Mouse (Mus musculus): ENCODE data around the gene Csf3. TPM values are rescaled to one million over a fixed set of nuclear protein-coding genes. Genes with fewer than 3 reads are reported as not detected.

The Csf3 gene
- total and polyA plus RNA-seq, 3 experiments = 0.21 TPM; not detected in 2

- no peak overlapping the region for H3K4me2 ChIP-seq (ENCODE audit: insufficient read depth, low read depth, poor library complexity, severe bottlenecking)
- dilution Hi-C loops (cut with MboI; ENCODE audit: extremely low pct_ligation_motif_present, extremely low pct_unique_long_range_greater_than_20kb, low sequenced_read_pairs) = no loop called here
- H3K27ac ChIP-seq (ENCODE audit: insufficient read depth, low read depth) = no peak overlapping the region
- no peaks in the 10 kb centered on the region for H3K27me3 ChIP-seq (replicated peaks)
- no peak for DNase-seq (ENCODE audit: extremely low read depth)
- no peak overlapping the region for H3K9ac ChIP-seq (ENCODE audit: insufficient read depth, low read depth)
- H3K4me1 ChIP-seq (ENCODE audit: control insufficient read depth in 1 of 2, insufficient read depth in 2 of 2) = peaks cover 0 to 4% of the 10 kb centered on the region in 2 experiments; a peak in 1 of 4 replicates
- H3K4me3 ChIP-seq (replicated peaks in 1 of 3; ENCODE audit: low read depth in 2 of 3, low read length in 2 of 3, poor library complexity in 1 of 3) = no peak overlapping the region
- no peaks in the 10 kb centered on the region for H3K79me2 ChIP-seq (replicated peaks; ENCODE audit: control insufficient read depth, extremely low read depth, insufficient read depth, poor library complexity, severe bottlenecking)
- peaks cover 44 to 92% of the 10 kb centered on the region in 2 experiments for H3K36me3 ChIP-seq (replicated peaks in 1 of 2; ENCODE audit: control insufficient read depth in 1 of 2, insufficient read depth in 1 of 2, low read length in 1 of 2)
- H3K9me3 ChIP-seq (replicated peaks; ENCODE audit: low read length) = no peaks in the 10 kb centered on the region
- TF ChIP-seq EP300 (IDR thresholded peaks at IDR 0.05; ENCODE audit: low read length) (no peak), KAT2A (IDR thresholded peaks at IDR 0.05; ENCODE audit: insufficient replicate concordance, low read length) (no peak), MYC (IDR thresholded peaks at IDR 0.05; ENCODE audit: low read depth, low read length) (no peak), SIN3A (IDR thresholded peaks at IDR 0.05; ENCODE audit: low read length) (no peak), ETS1 (conservative IDR thresholded peaks at IDR 0.05; ENCODE audit: low read depth, low read length) (no peak), GABPA (IDR thresholded peaks at IDR 0.05; ENCODE audit: insufficient replicate concordance, low read depth, low read length) (no peak), JUND (conservative IDR thresholded peaks at IDR 0.05; ENCODE audit: low read depth, low read length) (no peak), JUN (IDR thresholded peaks at IDR 0.05; ENCODE audit: insufficient read depth, low read depth, low read length) (no peak), NRF1 (IDR thresholded peaks at IDR 0.05; ENCODE audit: low read depth, low read length) (no peak), UBTF (IDR thresholded peaks at IDR 0.05; ENCODE audit: low read depth, low read length) (no peak), SMC3 (IDR thresholded peaks at IDR 0.05; ENCODE audit: low read depth, low read length) (no peak)
- in situ Hi-C loops (cut with MboI; ENCODE audit: low pct_ligation_motif_present, low pct_unique_long_range_greater_than_20kb, low sequenced_read_pairs) = loop anchor here (10.0 kb wide), 1 partner anchor 64 kb away; no protein-coding TSS in a partner anchor
Observed at GRCm38 (mm10) chr11:98720756-98721155, 19.7 kb downstream of the Csf3 start.

GRCm38 (mm10) chr11:98721458-98722226 is 20.6 kb downstream of the Csf3 start:
- Histone ChIP-seq H3K27ac (ENCODE audit: insufficient read depth, low read depth) (no peak overlapping the region), H3K9ac (ENCODE audit: insufficient read depth, low read depth) (no peak overlapping the region), H3K27me3 (replicated peaks) (no peaks in the 10 kb centered on the region), H3K79me2 (replicated peaks; ENCODE audit: control insufficient read depth, extremely low read depth, insufficient read depth, poor library complexity, severe bottlenecking) (no peaks in the 10 kb centered on the region), H3K36me3 (replicated peaks in 1 of 2; ENCODE audit: control insufficient read depth in 1 of 2, insufficient read depth in 1 of 2, low read length in 1 of 2) (peaks cover 43 to 91% of the 10 kb centered on the region in 2 experiments), H3K4me1 (ENCODE audit: control insufficient read depth in 1 of 2, insufficient read depth in 2 of 2) (peaks cover 0 to 4% of the 10 kb centered on the region in 2 experiments; a peak in 1 of 4 replicates), H3K4me3 (replicated peaks in 1 of 3; ENCODE audit: low read depth in 2 of 3, low read length in 2 of 3, poor library complexity in 1 of 3) (no peak overlapping the region), H3K4me2 (ENCODE audit: insufficient read depth, low read depth, poor library complexity, severe bottlenecking) (no peak overlapping the region), H3K9me3 (replicated peaks; ENCODE audit: low read length) (no peaks in the 10 kb centered on the region)
- 0 out of 2 replicates have a peak, but pooled peaks have one; percentile 10 for TF ChIP-seq SMC3 (IDR thresholded peaks at IDR 0.05; ENCODE audit: low read depth, low read length)
- peak in 1 of 2 experiments; percentile 38; a peak in 1 of 4 replicates for TF ChIP-seq CTCF (conservative IDR thresholded peaks at IDR 0.05 in 1 of 2, IDR thresholded peaks at IDR 0.05 in 1 of 2; ENCODE audit: low read depth in 2 of 2, low read length in 2 of 2)
- TF ChIP-seq E2F4 (IDR thresholded peaks at IDR 0.05; ENCODE audit: insufficient replicate concordance, low read depth, low read length) = no peak
- no peak for DNase-seq (ENCODE audit: extremely low read depth)
- in situ Hi-C loops (cut with MboI; ENCODE audit: low pct_ligation_motif_present, low pct_unique_long_range_greater_than_20kb, low sequenced_read_pairs) (loop anchor here (10.0 kb wide), 1 partner anchor 63 kb away; no protein-coding TSS in a partner anchor), dilution Hi-C loops (cut with MboI; ENCODE audit: extremely low pct_ligation_motif_present, extremely low pct_unique_long_range_greater_than_20kb, low sequenced_read_pairs) (no loop called here)
